Mouse (Mus musculus) thymus, postnatal 25 days (tissue): ENCODE results near the gene Tmem238l.

Source experiments
- DNase-seq: peaks from one replicate; pipeline ENCODE4 v3.0.0; 2022

The Tmem238l gene

GRCm38 (mm10) chr11:66956303-66956702 lies at the start of gene Tmem238l:
Tmem238l (plus strand) TSS chr11:66956638.
- no peak for DNase-seq

GRCm38 (mm10) chr11:66911811-66912210 lies 44.6 kb upstream of the Tmem238l start, which contains the start of gene Pirt:
Pirt (plus strand) TSS chr11:66911981.
- no peak for DNase-seq

GRCm38 (mm10) chr11:66912531-66913458 lies 43.6 kb upstream of the Tmem238l start:
- DNase-seq = no peak

- DNase-seq = peak; percentile 5
These were observed 42.2 kb upstream of the Tmem238l start for GRCm38 (mm10) chr11:66914249-66914648.

GRCm38 (mm10) chr11:66920012-66920411 lies 36.4 kb upstream of the Tmem238l start:
- no peak for DNase-seq

- no peak for DNase-seq
These were observed 32.2 kb upstream of the Tmem238l start for GRCm38 (mm10) chr11:66924095-66924823.

- no peak for DNase-seq
These were observed 28.1 kb upstream of the Tmem238l start for GRCm38 (mm10) chr11:66928311-66928710.

- no peak for DNase-seq
These were observed 23.4 kb upstream of the Tmem238l start for GRCm38 (mm10) chr11:66932827-66933599.

- DNase-seq = no peak
These were observed 21.8 kb upstream of the Tmem238l start for GRCm38 (mm10) chr11:66934428-66935173.

- DNase-seq = no peak
These were observed 14.4 kb upstream of the Tmem238l start for GRCm38 (mm10) chr11:66942011-66942410.

- DNase-seq = no peak
These were observed 11.1 kb upstream of the Tmem238l start for GRCm38 (mm10) chr11:66945224-66945767.

GRCm38 (mm10) chr11:66946521-66946920 lies 9.9 kb upstream of the Tmem238l start:
- no peak for DNase-seq

- DNase-seq = no peak
These were observed 9.5 kb upstream of the Tmem238l start for GRCm38 (mm10) chr11:66946922-66947321.

GRCm38 (mm10) chr11:66960797-66961196 lies 4.4 kb downstream of the Tmem238l start:
- no peak for DNase-seq

GRCm38 (mm10) chr11:66961447-66962176 lies 5.2 kb downstream of the Tmem238l start:
- DNase-seq = no peak

GRCm38 (mm10) chr11:66963462-66963861 lies 7.0 kb downstream of the Tmem238l start:
- DNase-seq = no peak

- no peak for DNase-seq
These were observed 10.2 kb downstream of the Tmem238l start for GRCm38 (mm10) chr11:66966500-66967116.

GRCm38 (mm10) chr11:66968575-66968974 lies 12.1 kb downstream of the Tmem238l start:
- DNase-seq = no peak

- no peak for DNase-seq
These were observed 17.1 kb downstream of the Tmem238l start for GRCm38 (mm10) chr11:66973507-66973906.

- no peak for DNase-seq
These were observed 19.3 kb downstream of the Tmem238l start for GRCm38 (mm10) chr11:66975606-66976330.
